Mouse (Mus musculus) urinary bladder, adult 18-20 months (tissue): ENCODE measurements around the gene Lingo1.
A peak's percentile ranks its signal among the peaks of the same experiment; 100 is the strongest.

Experiments used
- DNase-seq, 2 experiments: peaks; one replicate each; pipeline ENCODE4 v3.0.0; 2022; ENCODE audit warnings: low spot score in 2 of 2, mixed read lengths in 2 of 2

Lingo1 gene

DNA sequence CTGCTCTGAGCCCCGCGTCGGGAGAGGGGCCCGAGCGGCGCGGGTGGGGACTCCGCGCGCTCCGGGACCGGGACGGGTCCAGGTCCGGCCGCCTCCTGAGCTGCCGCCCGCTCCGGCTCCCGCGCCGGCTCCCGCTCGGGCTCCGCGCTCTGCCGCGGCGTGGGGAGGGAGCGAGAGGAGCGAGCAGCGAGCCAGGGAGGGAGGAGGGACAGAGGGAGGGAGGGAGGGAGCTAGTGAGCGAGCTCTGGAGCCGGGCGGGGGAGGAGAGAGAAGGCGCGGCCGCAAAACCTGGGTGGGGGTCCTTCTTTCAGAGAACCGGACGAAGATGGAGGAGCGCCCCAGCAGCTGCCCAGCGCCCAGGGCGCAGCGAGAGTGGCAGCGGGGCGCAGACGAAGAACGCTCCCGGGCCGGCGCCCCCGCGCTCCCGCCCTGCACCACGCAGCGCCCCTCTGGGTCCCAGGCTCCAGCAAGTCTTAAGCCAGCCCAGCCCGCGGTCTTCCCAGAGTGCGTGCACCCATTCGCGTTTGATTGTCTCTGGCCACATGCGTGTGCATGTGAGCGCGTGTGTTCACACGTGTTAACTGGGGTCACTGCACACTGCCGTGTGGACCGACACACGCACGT lies 160.7 kb downstream of the Lingo1 start:
- peak in 1 of 2 experiments; percentile 33 for DNase-seq

- DNase-seq, result peak; percentile 9 to 34
Measured at GRCm38 (mm10) chr9:56635121-56635497, 161.2 kb downstream of the Lingo1 start.

GRCm38 (mm10) chr9:56634406-56635120 lies 161.7 kb downstream of the Lingo1 start:
- DNase-seq, result peak in 1 of 2 experiments; percentile 31

GRCm38 (mm10) chr9:56633449-56634225 lies 162.6 kb downstream of the Lingo1 start:
- no peak for DNase-seq

DNA sequence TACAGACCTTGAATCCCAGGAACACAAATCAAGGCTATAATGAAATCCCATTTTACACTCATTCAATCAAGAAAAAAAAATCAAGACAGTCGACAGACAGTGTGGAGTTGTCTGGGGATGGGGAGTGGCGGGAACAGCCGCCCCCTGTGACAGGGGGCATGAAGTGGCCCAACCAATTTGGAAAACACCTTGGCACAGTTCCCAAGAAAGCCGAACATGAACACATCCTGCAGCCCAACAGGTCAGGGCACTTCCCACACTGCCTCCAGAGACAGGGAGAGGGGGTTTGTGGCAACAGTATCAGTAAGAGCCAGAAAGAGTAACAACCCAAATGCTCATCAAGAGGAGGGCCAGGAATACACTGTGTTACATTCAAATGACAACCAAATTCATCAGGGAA lies 165.3 kb downstream of the Lingo1 start:
- no peak for DNase-seq

GRCm38 (mm10) chr9:56629674-56630397 lies 166.4 kb downstream of the Lingo1 start:
- DNase-seq, result no peak

- no peak for DNase-seq
Measured at GRCm38 (mm10) chr9:56627295-56627694, 169.0 kb downstream of the Lingo1 start.

GRCm38 (mm10) chr9:56624923-56625322 lies 171.3 kb downstream of the Lingo1 start:
- DNase-seq, result no peak

DNA sequence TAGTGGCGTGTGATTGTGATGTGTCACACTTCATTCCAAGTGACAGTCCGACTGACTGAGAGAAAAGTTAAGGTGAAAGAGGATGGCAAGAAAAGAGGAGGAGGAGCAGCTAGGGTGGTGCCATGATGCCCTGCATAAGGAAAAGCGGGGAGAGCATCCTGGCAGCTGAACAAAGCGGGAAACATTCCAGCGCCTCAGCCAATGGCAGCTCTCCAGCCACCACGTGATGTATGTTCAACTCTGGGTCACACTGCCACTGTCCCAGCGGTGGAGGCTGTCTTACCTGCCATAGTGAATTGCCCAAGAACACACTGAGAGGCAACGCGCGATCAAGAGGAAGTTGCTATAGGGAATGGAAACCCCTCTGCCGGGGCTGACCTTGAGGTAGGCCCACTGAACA lies 172.9 kb downstream of the Lingo1 start:
- DNase-seq, result no peak

DNA sequence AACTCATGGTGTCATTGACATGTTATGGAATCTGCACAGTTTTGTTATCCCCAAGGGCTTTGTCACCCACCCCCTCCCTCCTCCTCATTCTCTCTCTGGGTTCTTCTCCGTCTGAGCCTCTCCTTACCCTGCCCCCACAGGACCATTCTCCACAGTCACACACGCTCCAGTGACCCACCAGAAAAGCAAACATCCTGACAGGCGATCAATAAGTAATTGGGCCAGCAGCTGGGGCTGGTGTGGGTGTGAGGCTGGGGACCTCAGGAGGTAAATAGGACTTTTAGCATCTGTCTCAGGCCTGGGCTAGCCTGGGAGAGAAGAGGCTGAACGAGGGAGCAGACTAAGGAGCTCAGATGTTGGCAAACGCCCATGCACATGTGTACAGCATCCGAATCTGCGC lies 173.5 kb downstream of the Lingo1 start:
- DNase-seq, result no peak

DNA sequence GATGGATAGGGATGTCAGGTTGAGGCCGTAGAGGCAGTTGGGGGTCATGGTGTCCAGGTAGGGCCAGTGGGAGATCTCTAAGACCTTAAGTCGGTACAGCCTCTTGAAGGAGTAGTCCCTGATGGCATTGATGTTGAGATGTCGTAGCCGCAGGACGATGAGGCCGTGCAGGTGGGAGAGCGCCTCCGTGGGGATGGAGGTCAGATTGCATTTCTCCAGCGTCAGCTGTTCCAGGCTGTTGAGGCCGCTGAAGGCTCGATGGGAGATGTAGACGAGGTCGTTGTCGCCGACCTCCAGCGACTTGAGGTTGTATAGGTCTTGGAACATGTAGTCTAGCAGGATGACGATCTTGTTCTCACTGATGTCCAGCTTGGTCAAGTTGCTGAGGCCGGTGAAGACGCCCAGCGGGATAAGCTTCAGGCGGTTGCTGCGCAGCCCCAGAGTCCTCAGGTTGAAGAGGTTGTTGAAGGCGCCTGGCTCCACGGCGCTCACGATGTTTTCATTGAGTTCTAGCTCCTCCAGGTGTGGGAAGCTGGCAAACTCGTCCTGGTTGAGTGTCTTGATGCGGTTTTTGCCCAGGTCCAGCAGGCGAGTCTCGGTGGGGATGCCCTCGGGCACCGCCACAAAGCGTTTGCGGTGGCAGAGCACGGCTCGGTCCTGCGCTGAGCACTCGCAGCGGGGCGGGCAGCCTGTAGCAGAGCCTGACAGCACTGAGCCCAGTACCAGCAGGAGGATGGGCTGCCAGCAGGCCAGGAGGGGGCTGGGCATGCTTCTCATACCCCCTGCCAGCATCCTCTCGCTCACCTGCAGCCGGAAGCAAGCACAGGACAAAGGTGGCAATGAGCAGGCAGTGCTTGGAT lies 175.5 kb downstream of the Lingo1 start:
- no peak for DNase-seq

- DNase-seq, result no peak
Measured at GRCm38 (mm10) chr9:56619715-56620114, 176.6 kb downstream of the Lingo1 start.

DNA sequence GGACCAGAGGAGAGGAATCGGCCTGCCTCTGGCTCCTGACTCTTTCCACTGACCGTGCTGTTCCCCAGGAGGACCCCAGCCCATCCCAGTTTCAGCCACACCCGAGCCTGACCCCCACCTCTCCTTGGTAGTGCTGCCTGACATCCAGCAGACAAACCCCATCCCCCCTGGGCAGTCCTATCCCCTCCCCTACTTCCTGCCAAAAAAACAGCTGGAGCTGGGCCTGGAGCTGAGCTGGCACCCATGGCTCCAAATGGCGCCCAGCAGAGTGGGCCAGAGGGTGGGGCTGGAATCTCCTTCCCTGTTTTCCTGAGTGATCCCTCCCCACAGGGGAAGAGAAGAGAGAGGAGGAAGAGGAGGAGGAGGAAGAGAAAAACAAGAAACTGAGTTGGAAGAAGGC lies 177.6 kb downstream of the Lingo1 start:
- DNase-seq, result no peak

GRCm38 (mm10) chr9:56616061-56616460 lies 180.2 kb downstream of the Lingo1 start:
- DNase-seq, result no peak

DNA sequence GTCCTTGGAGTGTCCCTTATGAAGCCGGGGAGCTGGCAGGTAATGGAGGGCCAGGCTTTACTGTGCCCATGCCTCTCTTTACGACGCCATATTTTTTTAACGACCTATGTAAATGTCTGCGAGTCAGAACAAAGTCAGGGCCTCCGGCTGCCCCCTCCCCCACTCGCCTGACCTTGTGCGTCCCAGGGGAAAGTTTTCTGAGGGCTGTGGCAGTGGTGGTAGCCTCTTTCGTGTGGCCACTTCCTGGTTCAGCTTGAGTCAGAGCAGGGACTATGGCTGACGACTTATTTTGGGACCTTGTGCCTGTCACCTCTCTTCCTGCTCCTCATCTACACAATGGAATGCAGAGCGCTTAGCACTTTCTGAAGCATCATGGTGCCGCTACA lies 183.5 kb downstream of the Lingo1 start:
- no peak for DNase-seq

DNA sequence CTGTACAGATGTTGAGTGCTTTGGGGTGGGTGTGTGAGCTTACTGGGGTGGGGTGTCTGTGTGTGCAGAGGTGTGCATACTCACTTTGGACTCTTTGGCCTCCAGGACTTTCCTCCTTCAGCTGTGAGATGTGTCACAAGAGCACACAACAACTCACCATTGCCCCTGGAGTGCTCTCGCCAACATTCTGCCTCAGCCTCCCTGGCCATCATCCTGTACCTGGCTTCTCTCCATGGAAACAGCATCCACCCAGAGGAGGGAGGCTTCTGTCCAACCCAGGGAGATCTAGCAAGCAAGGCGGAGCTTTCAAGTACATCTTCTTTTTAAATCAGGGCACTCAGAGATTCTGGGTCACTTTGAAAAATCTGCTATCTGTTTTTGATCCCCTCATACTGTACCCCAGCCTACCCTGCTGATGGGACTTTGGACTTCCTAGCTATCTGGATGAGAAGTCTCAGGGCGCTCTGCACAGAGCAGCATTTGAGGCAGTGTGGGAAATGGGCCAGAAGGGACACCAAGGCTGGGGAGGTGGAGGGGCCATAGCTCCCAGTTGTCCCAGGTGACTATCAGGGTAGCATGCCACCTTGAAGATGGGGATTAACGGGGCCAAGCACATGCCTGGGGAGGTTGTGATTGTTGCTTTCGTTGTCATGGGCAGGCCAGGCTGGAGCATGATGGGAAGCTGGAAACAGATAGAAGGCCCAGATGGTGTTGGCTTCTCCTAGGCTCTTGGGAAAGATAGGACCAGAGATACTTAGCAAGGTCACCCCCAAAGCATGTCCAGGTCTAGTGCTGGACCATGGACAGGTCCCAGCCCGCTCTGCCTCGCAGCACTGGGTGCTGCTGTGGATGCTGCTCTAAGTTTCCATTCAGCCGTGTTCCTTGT lies 184.1 kb downstream of the Lingo1 start:
- no peak for DNase-seq

GRCm38 (mm10) chr9:56610955-56611354 lies 185.3 kb downstream of the Lingo1 start:
- no peak for DNase-seq

- DNase-seq, result no peak
Measured at GRCm38 (mm10) chr9:56610466-56610865, 185.8 kb downstream of the Lingo1 start.

GRCm38 (mm10) chr9:56609486-56609885 lies 186.8 kb downstream of the Lingo1 start:
- DNase-seq, result no peak

GRCm38 (mm10) chr9:56608691-56609351 lies 187.4 kb downstream of the Lingo1 start:
- DNase-seq, result no peak
